Mouse (Mus musculus) natural killer cell, adult 2 months (primary cell): ENCODE measurements around the gene Lrrc56.
"Not testable (repeated sequence)": the region's sequence is repeated elsewhere in the genome, so short reads cannot be mapped to it uniquely, and the experiment has no call there.

ENCODE experiments used
- DNase-seq, 2 experiments: peaks; one replicate each; pipeline ENCODE4 v3.0.0; 2022; ENCODE audit warnings: low spot score in 2 of 2

The Lrrc56 gene

DNA sequence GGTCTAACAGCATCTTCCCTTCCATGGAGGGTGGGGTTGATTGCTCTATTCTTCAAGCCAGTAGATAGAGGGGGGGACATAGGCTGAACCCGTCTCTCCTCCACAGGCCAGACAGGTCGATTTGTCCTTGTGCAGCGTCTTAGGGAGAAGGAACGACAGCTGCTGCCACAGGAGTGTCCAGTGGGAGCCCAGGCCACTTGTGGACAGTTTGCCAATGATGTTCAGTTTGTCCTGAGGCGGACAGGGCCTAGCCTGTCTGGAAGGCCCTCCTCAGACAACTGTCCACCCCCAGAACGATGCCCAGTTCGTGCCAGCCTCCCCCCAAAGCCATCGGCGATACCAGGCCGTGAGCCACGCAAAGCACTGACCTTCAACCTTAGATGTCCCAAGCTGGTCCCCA is 22.9 kb downstream of the Lrrc56 start:
- DNase-seq: no peak

DNA sequence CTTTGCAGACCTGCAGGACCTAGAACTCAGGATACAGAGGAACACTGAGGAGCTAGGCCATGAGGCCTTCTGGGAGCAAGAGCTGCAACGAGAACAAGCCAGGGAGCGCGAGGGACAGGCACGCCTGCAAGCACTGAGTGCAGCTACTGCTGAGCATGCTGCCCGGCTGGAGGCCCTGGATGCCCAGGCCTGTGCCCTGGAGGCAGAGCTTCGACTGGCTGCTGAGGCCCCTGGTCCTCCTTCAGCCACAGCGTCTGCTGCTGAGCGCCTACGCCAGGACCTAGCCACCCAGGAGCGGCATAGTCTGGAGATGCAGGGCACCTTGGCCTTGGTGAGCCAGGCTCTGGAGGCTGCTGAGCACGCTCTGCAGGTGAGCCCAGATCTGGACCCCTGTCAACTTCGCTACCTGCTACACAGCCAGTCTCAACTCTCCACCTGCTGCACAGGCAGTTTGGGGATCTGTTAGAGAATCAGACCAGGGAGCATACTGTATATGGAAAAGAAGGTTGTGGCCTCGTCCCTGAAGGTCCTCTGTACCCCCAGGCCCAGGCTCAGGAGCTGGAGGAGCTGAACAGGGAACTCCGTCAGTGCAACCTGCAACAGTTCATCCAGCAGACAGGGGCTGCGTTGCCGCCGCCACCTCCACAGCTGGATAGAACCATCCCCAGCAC is 23.5 kb downstream of the Lrrc56 start:
- DNase-seq: no peak

DNA sequence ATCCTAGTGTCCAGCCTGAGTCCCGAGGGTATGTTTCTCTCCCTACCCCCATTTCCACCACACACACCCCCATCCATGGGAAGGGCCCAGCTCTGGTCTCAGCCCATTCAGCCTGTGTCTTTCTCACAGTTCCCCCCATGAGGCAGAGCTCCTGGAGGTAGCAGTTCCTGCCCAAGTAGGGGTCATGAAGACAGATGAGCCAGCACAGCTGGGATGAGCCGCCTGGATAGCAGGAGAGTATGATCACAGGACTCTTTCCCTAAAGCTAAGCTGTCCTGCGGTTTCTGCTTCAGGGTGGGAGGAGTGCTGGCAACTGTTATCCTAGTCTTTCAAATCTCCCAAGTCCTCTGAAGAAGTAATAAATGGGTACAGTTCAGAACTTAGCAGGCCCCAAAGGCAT is 24.2 kb downstream of the Lrrc56 start:
- no peak for DNase-seq

DNA sequence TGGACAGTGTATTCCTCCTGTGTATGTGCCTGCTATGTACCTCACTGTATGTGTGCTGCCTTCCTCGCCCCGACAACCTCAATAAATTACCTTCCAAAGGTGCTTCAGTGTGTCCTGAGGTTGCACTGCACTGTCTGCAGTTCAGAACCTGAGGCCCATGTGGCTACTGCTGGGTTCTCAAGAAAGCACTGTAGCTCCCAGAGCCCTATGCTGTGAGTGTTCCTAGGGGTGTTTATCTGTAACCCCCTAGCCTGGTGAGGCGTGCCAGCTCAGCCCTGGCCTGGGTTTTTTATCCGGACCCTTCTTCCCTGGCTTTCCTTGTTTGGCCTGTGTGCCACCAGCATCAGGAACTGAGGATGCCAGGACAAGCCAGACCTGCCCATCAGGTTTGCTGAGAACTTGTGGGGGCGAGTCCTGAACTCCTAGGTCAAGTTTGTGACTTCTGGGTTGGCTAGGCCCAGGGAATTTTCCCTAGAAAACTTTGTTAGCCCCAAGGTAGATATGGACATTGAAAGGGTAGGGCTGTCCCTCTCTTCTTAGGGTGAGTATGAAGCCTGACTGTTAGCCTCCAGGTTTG is 24.7 kb downstream of the Lrrc56 start:
- no peak for DNase-seq

DNA sequence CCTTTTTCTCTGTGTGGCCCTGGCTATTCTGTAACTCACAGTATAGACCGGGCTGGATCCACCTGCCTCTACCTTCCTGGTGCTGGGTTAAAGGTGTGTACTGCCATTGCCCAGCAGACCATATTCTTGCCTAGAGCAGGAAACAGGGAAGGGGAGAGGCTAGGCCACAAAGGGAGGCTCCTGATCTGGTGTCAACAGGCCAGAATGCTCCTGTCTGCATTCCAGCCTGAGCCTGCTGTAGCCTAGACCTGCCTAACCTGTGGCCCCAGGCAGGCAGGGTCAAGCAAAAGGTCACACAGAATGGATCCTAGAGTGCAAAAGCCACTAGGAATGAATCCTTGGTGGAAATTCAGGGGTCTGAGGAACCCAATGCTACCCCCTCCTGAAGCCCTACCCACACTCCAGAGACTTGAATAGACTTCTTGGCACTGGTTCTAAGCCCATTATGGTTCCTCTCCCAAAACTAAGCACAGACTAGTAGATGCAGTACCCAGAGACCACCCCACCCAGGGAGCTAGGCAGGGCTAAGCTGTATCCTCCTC is 25.7 kb downstream of the Lrrc56 start:
- DNase-seq: no peak

DNA sequence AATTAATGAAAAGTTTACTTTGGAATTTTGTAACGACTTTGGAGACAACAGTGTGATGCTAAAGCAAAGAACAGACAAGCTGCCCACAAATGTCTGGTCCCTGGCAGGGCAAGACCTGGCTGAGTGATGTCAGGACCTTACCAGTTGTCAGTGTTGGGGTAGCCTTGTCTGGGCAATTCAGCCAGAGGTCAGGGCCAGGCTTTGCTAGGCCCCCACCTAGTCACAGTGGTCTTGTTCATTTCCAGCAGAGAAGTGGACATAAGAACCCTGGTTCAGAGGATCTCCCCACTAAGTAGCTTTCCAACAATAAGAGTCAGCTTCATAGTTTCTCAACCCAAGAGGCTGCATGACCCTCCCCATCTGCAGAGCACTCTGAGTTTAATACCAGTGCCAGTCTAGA is 26.4 kb downstream of the Lrrc56 start:
- no peak for DNase-seq

DNA sequence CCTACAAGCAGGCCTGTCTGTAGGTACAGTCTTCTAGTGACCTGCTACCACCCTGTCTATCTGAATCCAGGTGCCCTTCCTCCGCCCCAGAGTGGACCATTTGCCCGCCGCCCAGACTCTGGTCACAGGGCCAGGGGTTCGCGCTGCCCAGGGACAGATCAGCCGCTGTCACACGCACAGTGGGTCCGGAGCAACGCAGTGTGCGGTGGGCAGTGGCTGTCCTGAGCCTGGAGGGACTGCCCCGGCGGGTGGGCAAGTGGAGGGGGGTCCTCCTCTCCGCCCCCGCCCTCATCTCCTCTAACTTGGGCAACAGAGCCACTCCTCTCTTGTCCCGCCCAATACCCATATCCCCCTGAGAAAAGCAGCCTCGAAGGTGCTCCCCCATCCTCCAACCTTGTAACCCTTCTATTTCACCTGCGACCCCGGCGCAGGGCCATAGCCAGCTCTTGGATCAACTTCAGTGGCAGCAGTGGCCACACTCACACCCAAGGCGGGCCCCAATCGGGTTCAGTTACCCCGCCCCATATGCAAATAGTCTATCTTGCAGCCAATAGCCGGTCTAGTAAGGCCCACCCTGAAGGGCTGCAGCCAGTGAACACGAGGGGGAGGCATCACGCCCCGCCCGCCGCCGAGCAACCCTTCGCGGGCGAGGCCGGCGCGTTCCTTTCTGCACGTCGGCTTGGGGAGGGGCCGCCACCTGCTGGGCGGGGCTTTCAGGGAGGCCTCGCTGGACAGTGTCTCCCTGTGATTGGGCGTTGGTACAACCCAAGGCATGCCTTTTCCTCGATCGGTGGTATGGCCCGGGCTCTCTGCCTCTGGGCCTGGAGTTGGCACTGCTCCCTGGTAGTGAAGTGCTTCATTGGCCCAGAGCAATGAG is 27.5 kb downstream of the Lrrc56 start:
- DNase-seq: peak; percentile 90 to 92

DNA sequence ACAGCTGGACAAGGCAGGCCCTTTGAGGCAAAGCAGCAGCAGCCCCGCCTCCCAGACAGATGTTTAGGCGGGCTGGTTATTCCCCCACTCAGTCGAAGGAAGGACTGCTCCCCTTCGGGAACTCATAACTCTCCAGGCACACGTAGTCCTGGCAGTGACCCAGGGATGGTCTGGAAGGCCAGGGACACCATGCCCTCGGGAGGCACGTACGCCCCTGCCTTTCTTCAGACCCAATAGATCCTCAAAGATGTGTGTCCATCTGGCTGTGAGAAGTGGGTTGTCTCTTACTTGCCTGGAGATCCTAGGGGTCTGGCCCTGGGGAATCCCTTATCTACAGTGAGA is 28.1 kb downstream of the Lrrc56 start:
- DNase-seq: no peak

DNA sequence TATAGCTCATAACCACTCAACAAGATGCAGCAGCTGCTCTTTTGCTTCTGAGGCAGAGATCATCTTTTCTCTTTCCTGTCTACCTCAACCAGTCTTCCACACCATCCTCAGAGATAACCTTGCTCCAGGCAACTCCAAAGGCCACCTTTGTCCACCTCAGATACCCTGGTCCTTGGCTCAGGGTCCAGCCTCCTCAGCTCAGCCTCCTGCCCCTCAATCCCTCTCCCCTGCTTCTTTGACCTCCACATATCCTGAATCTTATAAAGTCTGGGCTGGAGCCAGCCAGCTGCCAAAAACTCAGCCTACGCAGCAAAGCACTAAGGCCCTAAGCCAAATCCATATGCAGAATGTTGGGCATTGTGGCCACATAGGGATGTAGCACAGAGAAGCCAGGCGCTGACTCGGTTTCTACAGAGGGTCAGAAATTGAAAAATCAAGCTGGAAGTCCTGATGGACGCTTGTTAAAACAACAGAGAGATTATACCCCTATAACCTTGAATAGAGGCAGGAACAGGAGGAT is 28.8 kb downstream of the Lrrc56 start:
- no peak for DNase-seq

DNA sequence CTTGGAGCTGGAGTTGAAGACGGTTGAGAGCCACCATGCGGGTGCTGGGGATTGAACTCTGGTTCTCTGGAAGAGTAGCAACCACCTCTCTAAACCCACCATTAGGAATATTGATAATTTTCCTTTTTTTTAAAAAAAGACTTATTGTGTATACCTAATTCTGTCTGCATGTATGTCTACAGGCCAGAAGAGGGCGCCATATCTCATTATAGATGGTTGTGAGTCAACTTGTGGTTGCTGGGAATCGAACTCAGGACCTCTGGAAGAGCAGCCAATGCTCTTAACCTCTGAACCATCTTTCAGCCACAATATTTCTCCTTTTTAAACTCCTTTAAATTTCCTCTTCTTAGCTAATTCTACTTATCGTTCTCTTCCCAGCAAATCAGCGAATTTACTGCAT is 32.6 kb downstream of the Lrrc56 start:
- no peak for DNase-seq

DNA sequence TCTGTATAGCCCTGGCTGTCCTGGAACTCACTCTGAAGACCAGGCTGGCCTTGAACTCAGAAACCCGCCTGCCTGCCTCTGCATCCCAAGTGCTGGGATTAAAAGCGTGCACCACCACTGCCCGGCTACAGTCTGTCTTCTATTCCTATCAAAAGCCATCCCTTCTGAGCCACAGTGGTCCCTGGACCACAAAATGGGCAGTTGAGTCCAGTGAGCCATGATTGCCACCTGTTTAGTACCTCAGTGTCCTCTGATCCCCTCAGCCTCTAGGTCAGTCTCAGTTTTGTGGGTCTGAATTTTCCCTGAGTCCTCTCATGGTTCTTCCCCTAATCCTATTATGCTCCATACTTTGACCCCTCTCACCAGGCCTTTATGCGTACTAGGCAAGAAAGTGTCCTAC is 33.8 kb downstream of the Lrrc56 start:
- no peak for DNase-seq

DNA sequence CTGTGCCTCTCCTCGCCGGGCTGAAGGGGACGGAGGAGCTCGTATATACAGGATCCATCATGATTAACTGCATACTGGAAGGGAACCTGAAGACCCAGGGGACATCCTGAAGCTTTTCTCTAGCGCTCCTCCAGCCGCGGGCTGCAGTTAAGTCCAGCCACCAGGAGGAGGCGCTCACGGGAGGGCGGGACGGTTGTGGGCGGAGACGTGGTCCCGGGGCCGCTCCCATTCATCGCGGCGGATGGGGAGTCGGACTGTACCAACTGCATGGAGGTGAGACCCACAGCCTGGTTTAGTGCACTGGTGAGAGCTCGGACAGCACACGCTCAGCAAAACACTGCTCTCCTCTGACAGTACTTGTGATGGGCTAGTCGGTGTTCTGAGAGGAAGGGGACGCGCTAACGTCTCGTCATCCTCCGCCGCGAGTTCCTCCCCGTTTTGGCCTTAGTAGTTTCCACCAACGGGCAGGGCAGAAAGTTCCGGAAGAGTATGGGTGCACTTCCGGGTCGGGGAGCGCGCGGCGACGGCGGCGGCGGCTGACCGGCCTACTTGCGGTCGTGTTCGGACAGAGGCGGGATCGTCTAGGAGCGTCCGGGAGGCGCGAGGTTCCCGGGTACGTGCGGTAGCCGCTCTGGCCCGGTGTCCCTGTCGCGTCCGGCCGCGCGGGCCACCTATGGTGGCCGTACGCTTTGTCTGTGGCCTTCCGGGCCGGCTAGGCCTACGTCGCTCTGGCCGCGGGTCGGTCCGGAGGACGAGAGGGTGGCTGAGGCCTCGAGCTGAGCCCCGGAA is 34.5 kb downstream of the Lrrc56 start, which contains the start of gene Phrf1:
TSS of gene Phrf1 (plus strand) at position 506 of the 789 bp plus-strand sequence.
- DNase-seq: peak; percentile 92 to 93

DNA sequence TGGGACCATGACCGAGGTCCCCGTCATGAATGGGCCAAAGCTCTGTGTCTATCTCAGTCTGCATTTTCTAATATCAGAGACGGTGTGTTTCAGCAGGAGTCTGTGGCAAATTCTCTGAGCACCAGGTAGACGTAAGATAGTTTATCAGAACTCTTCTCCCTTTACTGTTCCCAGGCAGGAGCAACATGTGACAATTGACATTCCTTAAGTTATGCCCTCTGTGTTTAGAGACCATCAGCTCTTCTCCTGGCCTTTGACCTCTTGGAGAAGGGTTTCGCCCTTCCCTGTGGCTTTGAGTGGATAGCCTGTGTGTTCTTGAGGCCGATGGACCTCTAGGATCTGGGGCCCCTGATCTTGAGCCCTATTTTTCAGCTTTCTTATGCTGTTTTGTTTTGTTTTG is 35.7 kb downstream of the Lrrc56 start:
- DNase-seq: no peak

DNA sequence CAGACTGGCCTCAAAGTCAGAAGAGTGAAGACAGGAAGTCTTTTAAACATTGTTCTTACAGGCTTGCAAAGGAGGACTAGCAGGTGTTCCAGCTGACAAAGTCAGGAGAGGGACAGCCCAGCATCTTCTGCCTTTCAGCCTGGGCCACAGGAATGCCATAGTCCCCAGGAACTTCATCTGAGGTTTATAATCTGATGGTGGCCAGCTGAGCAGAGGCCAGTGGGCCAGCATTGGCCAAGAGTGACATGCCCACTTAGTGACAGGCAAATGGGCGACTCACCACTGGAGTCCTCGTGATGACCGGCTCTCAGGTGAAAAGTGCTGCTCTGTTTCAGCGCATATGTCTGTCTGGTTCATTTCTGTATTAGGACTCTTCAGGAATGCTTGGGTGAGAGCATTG is 36.6 kb downstream of the Lrrc56 start:
- DNase-seq: no peak

DNA sequence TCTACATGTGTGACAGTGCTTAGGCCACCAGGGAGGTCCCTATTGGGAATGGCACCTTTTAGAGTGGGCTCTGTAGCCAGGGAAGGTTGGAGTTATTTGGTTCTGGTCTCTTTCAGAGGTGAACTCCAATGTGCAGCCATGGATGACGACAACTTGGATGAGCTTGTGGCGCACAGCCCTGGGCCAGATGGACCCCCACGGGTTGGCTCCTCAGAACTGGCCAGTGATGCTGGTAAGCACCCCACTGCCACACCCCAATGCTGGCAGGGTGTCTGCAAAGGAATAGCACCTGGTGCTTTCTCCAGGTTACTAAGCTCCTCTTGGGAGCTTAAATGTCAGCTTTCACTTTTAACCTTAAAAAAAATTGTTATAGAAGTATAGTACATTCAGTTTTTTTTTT is 37.2 kb downstream of the Lrrc56 start:
- no peak for DNase-seq

DNA sequence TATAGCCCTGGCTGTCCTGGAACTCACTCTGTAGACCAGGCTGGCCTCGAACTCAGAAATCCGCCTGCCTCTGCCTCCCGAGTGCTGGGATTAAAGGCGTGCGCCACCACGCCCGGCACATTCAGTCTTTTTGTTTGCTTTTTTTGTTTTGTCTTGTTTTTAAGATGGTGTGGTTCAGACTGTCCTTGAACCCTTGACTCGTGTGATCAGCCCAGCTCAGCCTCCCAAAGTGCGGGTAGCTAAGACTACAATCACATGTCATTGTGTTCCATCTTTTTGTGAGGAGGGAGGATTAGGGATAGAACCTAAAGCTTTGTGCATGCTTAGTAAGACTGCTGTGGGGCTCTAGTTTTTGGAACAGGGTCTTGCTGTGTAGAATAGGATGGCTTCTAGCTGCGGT is 37.6 kb downstream of the Lrrc56 start:
- no peak for DNase-seq

DNA sequence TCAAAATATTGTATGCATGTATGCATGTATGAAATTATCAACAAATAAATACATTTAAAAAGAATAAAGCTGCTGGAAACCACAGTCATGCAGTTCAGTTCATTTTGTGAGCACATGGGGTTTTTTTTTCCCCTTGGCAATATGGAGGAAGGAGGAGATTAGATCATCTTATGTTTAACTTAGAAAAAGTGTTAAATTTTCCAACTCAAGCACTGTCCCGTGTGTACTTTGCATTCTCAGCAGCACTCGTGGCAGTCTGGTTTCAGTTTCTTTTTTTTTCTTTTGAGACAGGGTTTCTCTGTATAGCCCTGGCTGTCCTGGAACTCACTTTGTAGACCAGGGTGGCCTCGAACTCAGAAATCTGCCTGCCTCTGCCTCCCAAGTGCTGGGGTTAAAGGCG is 56.5 kb downstream of the Lrrc56 start:
- DNase-seq: not testable (repeated sequence)

DNA sequence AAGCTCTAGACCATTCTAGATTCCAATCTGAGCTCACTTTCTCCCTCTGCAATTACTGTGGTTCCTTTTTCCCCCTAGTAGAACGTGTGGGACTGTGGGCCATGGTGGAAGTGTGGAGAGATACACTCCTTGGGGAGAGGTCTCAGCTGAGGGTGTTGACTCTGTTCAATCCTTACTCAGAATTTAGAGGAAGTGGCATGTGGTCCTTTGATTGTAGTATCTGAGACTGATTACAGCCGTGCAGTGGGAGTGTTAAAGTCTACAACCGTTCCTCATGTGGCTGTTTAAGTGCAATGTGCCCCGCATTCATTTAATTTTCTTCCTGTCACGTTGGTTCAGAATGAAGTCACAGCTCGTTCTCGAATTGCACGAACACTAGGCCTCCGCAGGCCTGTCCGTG is 62.2 kb downstream of the Lrrc56 start:
- DNase-seq: no peak
